Mouse (Mus musculus) liver, adult 2 months (tissue): ENCODE results near the gene Hpn.

Experiments
- CTCF ChIP-seq: fragments of 200-500 bp; IDR thresholded peaks from 2 replicates; pipeline ENCODE4 v1.5.1; 2011; ENCODE audit warnings: low read depth, low read length, control low read depth
- POLR2A ChIP-seq: fragments of 200-500 bp; IDR thresholded peaks from 2 replicates; pipeline ENCODE4 v1.6.1; 2011; ENCODE audit warnings: low read length, control low read depth; ENCODE audit not compliant: insufficient read depth; ENCODE audit errors: extremely low read depth

DNA sequence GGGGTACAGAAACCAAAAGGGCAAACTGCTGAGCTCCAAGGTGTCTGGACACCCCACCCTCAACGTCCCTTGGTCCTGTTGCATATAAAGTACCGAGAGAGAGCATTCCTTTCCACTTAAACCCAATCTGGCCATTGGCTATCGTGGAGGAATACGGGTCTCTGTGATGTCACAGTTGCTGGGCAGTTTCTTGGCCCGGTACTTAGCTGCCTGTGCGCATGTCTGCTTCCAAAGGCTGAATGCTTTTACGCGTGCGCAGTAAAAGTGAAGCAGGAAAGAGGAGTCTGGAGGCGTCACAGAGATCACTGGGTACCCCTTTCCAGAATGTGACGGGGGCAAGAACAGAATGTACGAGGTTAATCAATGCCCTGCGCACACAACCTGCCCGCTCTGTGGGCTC is 45.6 kb downstream of the Hpn start:
- no peak for TF ChIP-seq POLR2A
- TF ChIP-seq CTCF, result no peak
